Mouse (Mus musculus) forebrain, embryonic 15.5 days (tissue): Measurements from ENCODE around the gene Usp46. TPM values are rescaled to one million over a fixed set of nuclear protein-coding genes. Genes with fewer than 3 reads are reported as not detected.
A peak's percentile ranks its signal among the peaks of the same experiment; 100 is the strongest.
"Not testable (repeated sequence)": the region's sequence is repeated elsewhere in the genome, so short reads cannot be mapped to it uniquely, and the experiment has no call there.

Source experiments
- ATAC-seq: fragments of 200-750 bp; cut with Nextera tagmentation; replicated peaks from 2 replicates; pipeline ENCODE4 v1.8.0; 2017; ENCODE audit warnings: mild to moderate bottlenecking, moderate TSS enrichment, moderate library complexity
- H3K27ac ChIP-seq: fragments of 300-500 bp; sonication (generic); replicated peaks from 2 replicates; pipeline ENCODE4 v1.5.1; 2015; ENCODE audit warnings: mild to moderate bottlenecking, inconsistent platforms
- H3K27me3 ChIP-seq: fragments of 300-500 bp; sonication (generic); 2 replicates; pipeline ENCODE4 v1.6.1; 2015; ENCODE audit warnings: inconsistent platforms
- H3K36me3 ChIP-seq: fragments of 300-500 bp; sonication (generic); 2 replicates; pipeline ENCODE4 v1.6.1; 2015; ENCODE audit warnings: mild to moderate bottlenecking, inconsistent platforms
- H3K4me1 ChIP-seq: fragments of 300-500 bp; sonication (generic); 2 replicates; pipeline ENCODE4 v1.6.1; 2015; ENCODE audit warnings: inconsistent platforms
- H3K4me2 ChIP-seq: fragments of 300-500 bp; sonication (generic); replicated peaks from 2 replicates; pipeline ENCODE4 v1.6.1; 2015; ENCODE audit warnings: mild to moderate bottlenecking, inconsistent platforms
- H3K4me3 ChIP-seq: fragments of 300-500 bp; sonication (generic); 2 replicates; pipeline ENCODE4 v1.5.1; 2015; ENCODE audit warnings: mild to moderate bottlenecking, inconsistent platforms
- H3K9ac ChIP-seq: fragments of 300-500 bp; sonication (generic); replicated peaks from 2 replicates; pipeline ENCODE4 v1.6.1; 2015; ENCODE audit warnings: mild to moderate bottlenecking, inconsistent platforms
- H3K9me3 ChIP-seq: fragments of 300-500 bp; sonication (generic); 2 replicates; pipeline ENCODE4 v1.6.1; 2016; ENCODE audit warnings: inconsistent platforms
- WGBS: fragments of 180-500 bp; shearing (Covaris S2); methylation state at CpG from one replicate; pipeline ENCODE4 v1.1.7; 2015; ENCODE audit warnings: mixed read lengths; 5-methylcytosine and 5-hydroxymethylcytosine counted together
- polyA plus RNA-seq: library from polyadenylated mRNA; unstranded; fragments of >200 nt; fragmentation: Nextera tagmentation; extraction: Ambion mirVana; gene quantifications from 2 replicates; pipeline ENCODE4 v1.2.1, GENCODE M21; 2015

The Usp46 gene
- polyA plus RNA-seq, 1 experiment from 2014 or later: 29.0 TPM

DNA sequence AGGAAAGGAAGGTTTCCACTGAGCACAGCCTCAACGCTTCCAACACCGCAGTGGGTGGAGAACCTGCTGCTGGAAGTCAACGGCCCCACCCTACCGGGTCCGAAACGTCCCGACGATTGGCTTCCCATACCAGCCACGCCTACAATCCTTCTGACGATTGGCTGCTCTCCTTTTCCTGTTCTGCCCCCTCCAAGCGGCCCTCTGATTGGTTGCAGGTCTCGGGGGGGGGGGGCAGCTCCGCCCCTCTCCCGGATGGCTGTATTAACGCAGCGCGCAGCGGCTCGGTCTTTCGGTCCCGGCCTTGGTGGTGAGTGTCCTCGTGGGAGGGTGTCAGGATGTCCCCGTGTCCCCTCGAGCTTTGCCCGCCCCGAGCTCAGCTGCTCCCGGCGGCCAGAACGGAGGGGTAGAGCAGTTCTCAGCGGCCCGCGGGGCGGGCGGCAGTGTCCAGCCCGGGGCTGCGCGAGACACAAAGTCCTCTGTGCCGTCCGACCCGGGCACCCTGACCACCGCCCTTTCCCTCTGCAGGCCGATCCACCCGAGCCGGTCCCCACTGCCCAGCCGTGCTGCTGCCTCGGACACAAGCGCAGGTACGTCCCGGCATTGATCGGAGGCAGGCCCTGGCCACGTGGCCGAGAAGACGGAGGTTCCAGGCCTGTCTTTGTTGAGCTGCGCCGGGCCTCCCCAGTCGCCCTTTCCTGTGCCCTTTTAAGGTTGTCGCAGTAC is 24.8 kb upstream of the Usp46 start:
- Histone ChIP-seq H3K9me3 (no peaks in the 10 kb centered on the region), H3K27ac (peak overlapping the region; percentile 80), H3K27me3 (no peaks in the 10 kb centered on the region), H3K36me3 (peaks cover 5% of the 10 kb centered on the region; the same call in 1 of the 2 replicates), H3K4me1 (peaks cover 15% of the 10 kb centered on the region), H3K9ac (peak overlapping the region; percentile 94), H3K4me2 (peak overlapping the region; percentile 61), H3K4me3 (peak overlapping the region; percentile 88)
- under 1% methylated on average over 57 of the region's 57 CpGs for WGBS
- ATAC-seq: peak; percentile 99

DNA sequence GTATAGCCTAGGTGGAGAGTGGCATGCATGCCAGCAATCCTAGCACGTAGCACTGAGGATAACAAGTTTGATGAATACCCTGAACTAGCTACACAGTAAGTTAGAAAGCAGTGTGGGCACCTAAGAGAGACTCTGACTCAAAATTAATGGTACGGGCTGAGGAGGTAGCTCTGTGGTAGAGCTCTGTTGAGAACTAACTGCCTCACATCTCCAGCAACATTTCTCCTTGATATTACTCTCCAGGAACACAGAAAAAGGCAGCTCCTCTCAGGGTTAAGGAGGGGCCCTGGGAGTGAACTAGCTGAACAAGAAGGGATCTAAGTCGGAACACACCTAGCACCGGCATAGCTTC is 24.2 kb upstream of the Usp46 start:
- H3K27ac ChIP-seq: peak overlapping the region; percentile 27; the same call in 1 of the 2 replicates
- no peak for ATAC-seq
- WGBS: 41% methylated on average over 4 of the region's 4 CpGs
- peak overlapping the region; percentile 61 for H3K4me2 ChIP-seq
- H3K4me1 ChIP-seq: peaks cover 15% of the 10 kb centered on the region
- peak overlapping the region; percentile 88 for H3K4me3 ChIP-seq
- peaks cover 5% of the 10 kb centered on the region; the same call in 1 of the 2 replicates for H3K36me3 ChIP-seq
- H3K27me3 ChIP-seq: no peaks in the 10 kb centered on the region
- H3K9ac ChIP-seq: 0 out of 2 replicates have a peak overlapping the region, but pooled peaks have one; percentile 39
- H3K9me3 ChIP-seq: no peaks in the 10 kb centered on the region

DNA sequence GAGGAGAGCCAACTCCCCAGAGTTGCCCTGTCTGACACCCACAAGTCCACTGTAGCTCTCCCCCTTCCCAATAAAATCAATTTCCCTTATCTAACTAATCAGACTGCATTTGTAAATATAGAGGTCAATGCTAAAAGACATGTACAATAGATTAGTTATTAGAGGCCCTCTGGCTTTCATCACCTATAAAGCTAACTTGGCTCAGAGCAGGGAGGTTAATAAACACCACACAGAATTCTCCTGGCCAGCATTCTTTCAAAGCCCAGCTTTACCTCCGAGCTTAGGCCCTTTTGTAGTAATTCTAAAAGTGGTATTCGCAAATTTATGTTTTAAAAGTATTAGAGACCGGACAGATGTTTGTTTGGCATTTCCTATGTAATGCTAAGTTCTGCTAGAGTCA is 21.4 kb upstream of the Usp46 start:
- Histone ChIP-seq H3K4me2 (no peak overlapping the region), H3K36me3 (no peaks in the 10 kb centered on the region), H3K27me3 (no peaks in the 10 kb centered on the region), H3K4me1 (peaks cover 10% of the 10 kb centered on the region), H3K4me3 (no peak overlapping the region), H3K9ac (no peak overlapping the region), H3K9me3 (no peaks in the 10 kb centered on the region), H3K27ac (no peak overlapping the region)
- ATAC-seq: no peak
- WGBS: 86% methylated on average over 3 of the region's 3 CpGs

DNA sequence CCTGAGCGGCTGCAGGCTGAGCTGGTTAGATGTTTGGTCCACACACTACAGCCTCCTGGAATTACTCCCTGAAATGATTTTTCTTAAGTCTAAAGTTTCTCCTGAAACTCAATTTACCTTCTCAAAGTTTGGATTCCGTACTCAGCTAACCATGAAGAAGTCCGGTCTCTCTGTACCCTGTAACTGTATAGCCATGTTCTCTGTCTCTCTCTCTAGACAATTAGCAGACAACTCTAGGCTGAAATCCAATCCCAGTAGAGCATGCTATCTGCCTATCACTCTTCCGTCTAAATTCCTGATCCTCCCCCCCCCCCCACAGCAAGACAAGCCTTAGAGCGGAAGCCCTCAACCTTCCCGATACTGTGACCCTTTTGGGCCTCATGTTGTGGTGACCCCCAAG is 13.5 kb upstream of the Usp46 start:
- Histone ChIP-seq H3K4me1 (no peaks in the 10 kb centered on the region), H3K4me3 (no peak overlapping the region), H3K9ac (no peak overlapping the region), H3K4me2 (no peak overlapping the region), H3K27ac (no peak overlapping the region), H3K36me3 (no peaks in the 10 kb centered on the region), H3K9me3 (no peaks in the 10 kb centered on the region), H3K27me3 (0 out of 2 replicates have a peak, but pooled peaks cover 5% of the 10 kb centered on the region)
- WGBS: 92% methylated on average over 6 of the region's 6 CpGs
- no peak for ATAC-seq

DNA sequence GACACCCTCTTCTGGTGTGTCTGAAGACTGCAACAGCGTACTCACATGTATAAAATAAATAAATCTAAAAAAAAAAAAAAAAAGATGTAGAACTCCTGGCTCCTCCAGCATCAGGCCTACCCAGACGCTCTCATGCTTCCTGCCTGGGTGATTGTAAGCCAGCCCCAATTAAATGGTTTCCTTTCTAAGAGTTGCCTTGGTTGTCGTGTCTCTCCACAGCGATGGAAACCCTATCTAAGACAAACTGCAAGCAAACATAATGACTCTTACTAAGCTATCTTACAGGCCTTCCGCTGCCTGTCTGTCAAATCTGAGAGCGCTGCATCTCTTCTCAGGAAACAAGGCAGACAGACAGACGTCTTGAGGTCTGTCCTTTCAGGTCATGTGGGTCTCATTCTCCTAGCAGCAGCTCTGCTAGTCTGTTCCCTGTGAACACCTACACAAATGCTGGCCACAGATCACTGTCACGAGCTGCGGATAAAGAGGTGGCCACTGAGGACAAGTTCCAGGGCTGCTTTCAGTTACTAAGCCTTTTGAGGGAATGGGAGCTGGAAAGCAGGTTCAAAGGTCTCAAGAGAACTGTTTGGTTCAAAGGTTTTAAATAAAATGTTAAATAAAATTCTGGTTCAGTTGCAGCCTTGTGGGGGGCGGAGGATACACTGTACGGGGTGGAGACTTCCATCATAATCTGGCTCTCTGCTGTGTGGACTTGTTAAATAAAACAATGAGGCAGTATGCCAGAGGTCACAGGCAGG is 10.8 kb upstream of the Usp46 start:
- 81% methylated on average over 11 of the region's 11 CpGs for WGBS
- Histone ChIP-seq H3K4me3 (no peak overlapping the region), H3K27ac (no peak overlapping the region), H3K9me3 (no peaks in the 10 kb centered on the region), H3K36me3 (no peaks in the 10 kb centered on the region), H3K9ac (no peak overlapping the region), H3K4me2 (no peak overlapping the region), H3K4me1 (no peaks in the 10 kb centered on the region), H3K27me3 (0 out of 2 replicates have a peak, but pooled peaks cover 5% of the 10 kb centered on the region)
- no peak for ATAC-seq

DNA sequence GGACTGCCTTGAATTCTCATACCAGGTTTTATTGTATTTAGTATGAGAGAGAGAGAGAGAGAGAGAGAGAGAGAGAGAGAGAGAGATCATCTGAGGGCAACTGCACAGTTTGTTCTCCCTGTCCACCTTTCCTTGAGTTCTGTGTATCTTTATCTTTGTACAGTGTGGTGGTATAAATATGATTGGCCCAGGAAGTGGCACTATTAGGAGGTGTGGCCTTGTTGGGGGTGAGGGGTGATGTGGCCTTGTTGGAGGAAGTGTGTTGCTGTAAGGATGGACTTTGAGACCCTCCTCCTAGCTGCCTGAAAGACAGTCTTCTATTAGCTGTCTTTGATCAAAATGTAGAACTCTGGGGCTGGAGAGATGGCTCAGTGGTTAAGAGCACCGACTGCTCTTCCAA is 10.2 kb upstream of the Usp46 start:
- H3K4me1 ChIP-seq: no peaks in the 10 kb centered on the region
- 90% methylated on average over 1 of the region's 1 CpGs for WGBS

DNA sequence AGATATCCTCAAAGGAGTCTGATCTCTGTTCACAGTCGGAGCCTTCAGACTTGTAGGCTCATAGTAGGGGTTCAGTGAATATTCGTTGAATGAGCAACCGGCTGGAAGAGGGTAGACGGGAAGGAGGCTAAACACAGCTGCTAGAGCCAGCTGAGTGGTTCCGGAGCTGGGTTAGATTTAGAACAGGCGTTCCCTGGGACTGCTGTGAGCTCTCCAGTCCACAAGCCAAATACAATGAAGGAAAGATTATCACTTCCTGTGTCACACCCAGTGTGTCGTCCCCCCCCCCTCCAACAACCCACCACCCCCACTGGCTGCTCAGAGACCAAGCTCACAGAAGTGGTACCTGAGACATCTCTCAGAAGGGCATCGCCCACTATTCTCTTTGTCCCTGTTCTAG is 9.7 kb upstream of the Usp46 start:
- ATAC-seq: no peak
- 0 out of 2 replicates have a peak, but pooled peaks cover 5% of the 10 kb centered on the region for H3K27me3 ChIP-seq
- 41% methylated on average over 8 of the region's 8 CpGs for WGBS

More for the DNA sequence above, 10.2 kb upstream of the Usp46 start:
- Histone ChIP-seq H3K36me3 (no peaks in the 10 kb centered on the region), H3K27me3 (0 out of 2 replicates have a peak, but pooled peaks cover 5% of the 10 kb centered on the region), H3K4me3 (no peak overlapping the region), H3K9ac (no peak overlapping the region), H3K27ac (no peak overlapping the region), H3K9me3 (no peaks in the 10 kb centered on the region), H3K4me2 (no peak overlapping the region)
- ATAC-seq: no peak

DNA sequence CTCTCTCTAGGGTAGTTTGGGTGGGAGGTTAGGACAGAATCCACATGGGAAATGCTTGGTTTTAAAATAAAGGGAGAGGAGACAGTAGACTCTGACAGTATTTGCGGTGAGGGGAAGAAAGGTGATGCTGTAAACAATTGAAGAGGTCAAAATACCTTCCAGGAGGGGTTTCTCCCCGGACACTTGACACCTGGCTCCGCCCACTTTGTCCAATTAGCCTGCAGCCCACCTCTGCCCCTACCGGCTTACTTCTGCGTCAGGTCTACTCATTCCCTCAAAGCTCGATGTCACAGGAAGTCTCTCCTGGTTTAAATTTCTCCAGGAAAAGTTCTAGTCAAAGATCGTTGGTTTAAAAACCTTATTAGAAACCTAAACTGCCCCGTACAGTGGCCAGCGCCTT is 8.5 kb upstream of the Usp46 start:
- Histone ChIP-seq H3K27ac (no peak overlapping the region), H3K27me3 (0 out of 2 replicates have a peak, but pooled peaks cover 5% of the 10 kb centered on the region), H3K4me2 (no peak overlapping the region), H3K9ac (no peak overlapping the region), H3K9me3 (no peaks in the 10 kb centered on the region), H3K4me3 (no peak overlapping the region), H3K4me1 (no peaks in the 10 kb centered on the region), H3K36me3 (no peaks in the 10 kb centered on the region)
- 4% methylated on average over 9 of the region's 9 CpGs for WGBS
- ATAC-seq: no peak

More for the DNA sequence above, 9.7 kb upstream of the Usp46 start:
- H3K4me1 ChIP-seq: no peaks in the 10 kb centered on the region
- no peaks in the 10 kb centered on the region for H3K36me3 ChIP-seq
- H3K9me3 ChIP-seq: no peaks in the 10 kb centered on the region
- H3K27ac ChIP-seq: no peak overlapping the region
- H3K9ac ChIP-seq: no peak overlapping the region
- no peak overlapping the region for H3K4me2 ChIP-seq
- H3K4me3 ChIP-seq: no peak overlapping the region

DNA sequence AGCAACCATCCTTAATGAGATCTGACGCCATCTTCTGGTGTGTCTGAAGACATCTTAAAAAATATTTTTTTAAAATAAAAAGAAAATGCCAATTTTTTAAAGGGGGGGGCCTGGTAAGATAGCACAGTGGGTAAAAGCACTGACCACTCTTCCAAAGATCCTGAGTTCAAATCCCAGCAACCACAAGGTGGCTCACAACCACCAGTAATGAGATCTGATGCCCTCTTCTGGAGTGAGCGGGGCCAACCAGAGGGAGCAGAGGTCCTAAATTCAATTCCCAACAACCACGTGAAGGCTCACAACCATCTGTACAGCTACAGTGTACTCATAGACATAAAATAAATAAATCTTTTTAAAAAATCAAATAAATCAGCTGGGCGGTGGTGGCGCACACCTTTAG is 2.3 kb upstream of the Usp46 start:
- WGBS: 88% methylated on average over 5 of the region's 5 CpGs
- H3K27me3 ChIP-seq, H3K36me3 ChIP-seq, H3K4me3 ChIP-seq, H3K9ac ChIP-seq, H3K4me2 ChIP-seq, H3K27ac ChIP-seq, ATAC-seq, H3K9me3 ChIP-seq: not testable (repeated sequence)
- H3K4me1 ChIP-seq: peaks cover 30% of the 10 kb centered on the region

DNA sequence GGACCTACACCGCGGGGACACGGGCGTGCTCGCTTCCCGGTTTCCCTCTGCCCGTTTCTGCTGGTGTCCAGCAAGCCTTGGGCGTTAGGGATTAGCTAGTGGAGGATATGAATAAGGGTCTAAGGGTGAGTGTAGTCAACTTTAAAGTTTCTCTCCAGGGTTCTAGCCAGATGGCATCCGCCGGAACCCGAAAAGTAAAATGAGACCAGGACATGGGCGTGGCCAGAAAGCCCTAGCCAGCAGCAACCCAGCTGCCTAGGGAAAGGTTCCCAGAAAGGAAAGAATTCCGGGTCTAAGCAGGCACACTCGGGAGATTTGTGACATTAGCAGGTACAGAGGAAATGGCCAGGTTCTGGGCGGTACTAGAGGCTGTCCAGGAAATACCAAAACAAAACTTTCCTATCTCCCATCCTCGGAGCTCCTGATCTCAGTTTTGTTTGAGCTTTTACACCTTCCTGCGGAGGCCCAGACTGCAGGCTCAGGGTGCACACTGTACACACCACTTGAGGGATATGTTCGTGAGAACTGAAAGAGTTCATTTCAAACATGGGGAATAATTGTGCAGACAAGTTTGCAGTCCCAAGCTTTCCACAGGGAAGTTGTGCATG is 587 bp upstream of the Usp46 start:
- H3K27me3 ChIP-seq: no peaks in the 10 kb centered on the region
- H3K4me3 ChIP-seq: peak overlapping the region; percentile 78
- H3K9me3 ChIP-seq: no peaks in the 10 kb centered on the region
- H3K4me1 ChIP-seq: peaks cover 30% of the 10 kb centered on the region
- peak overlapping the region; percentile 82 for H3K27ac ChIP-seq
- under 1% methylated on average over 18 of the region's 18 CpGs for WGBS
- peak; percentile 49 for ATAC-seq
- H3K9ac ChIP-seq: peak overlapping the region; percentile 74
- H3K36me3 ChIP-seq: no peaks in the 10 kb centered on the region
- peak overlapping the region; percentile 91 for H3K4me2 ChIP-seq

DNA sequence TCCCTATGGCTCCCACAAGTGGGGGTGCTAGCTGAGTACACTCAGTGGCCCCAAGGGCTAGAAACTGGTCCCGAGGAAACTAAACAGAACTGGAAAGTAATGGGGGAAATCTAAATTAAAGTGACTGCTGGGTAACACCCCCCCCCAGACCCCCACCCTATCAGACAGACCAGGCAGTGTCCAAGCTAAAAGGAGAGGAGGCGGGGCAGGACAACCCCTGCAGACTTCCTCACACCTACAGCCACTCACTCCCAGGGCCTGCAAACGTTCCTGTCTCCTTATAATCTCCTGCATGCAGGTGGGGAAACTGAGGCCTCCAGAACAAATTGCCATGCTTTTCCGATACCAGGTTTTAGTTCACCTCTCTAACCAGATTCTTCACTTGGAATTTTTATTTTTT is 885 bp downstream of the Usp46 start:
- 0 out of 2 replicates have a peak overlapping the region, but pooled peaks have one; percentile 82 for H3K27ac ChIP-seq
- H3K4me2 ChIP-seq: peak overlapping the region; percentile 91
- peaks cover 30% of the 10 kb centered on the region for H3K4me1 ChIP-seq
- no peak for ATAC-seq
- H3K9me3 ChIP-seq: no peaks in the 10 kb centered on the region
- H3K4me3 ChIP-seq: peak overlapping the region; percentile 78
- 9% methylated on average over 4 of the region's 4 CpGs for WGBS
- no peaks in the 10 kb centered on the region for H3K27me3 ChIP-seq
- peak overlapping the region; percentile 74 for H3K9ac ChIP-seq
- H3K36me3 ChIP-seq: no peaks in the 10 kb centered on the region
